Mouse (Mus musculus) heart, embryonic 14.5 days (tissue): ENCODE results near the gene Epha3. TPM values are rescaled to one million over a fixed set of nuclear protein-coding genes. Genes with fewer than 3 reads are reported as not detected.

Experiments
- ATAC-seq: fragments of 200-750 bp; cut with Nextera tagmentation; 2 replicates; pipeline ENCODE4 v1.8.0; 2017; ENCODE audit warnings: low read depth, moderate TSS enrichment; ENCODE audit not compliant: insufficient number of reproducible peaks, insufficient read depth, low FRiP score
- H3K27ac ChIP-seq, 2 experiments: fragments of 200-500 bp in 1 of 2; fragments of 300-500 bp in 1 of 2; sonication (generic) in 1 of 2; replicated peaks in 1 of 2; 2 replicates each; pipeline ENCODE4 v1.5.1; 2012 to 2014; ENCODE audit warnings: low read depth in 2 of 2, low read length in 2 of 2, control low read depth in 1 of 2, mild to moderate bottlenecking in 1 of 2, mixed read lengths in 1 of 2; ENCODE audit not compliant: control insufficient read depth in 1 of 2, insufficient read depth in 1 of 2
- H3K27me3 ChIP-seq: fragments of 300-500 bp; sonication (generic); 2 replicates; pipeline ENCODE4 v1.6.1; 2014; ENCODE audit warnings: mild to moderate bottlenecking, low read length, control low read depth; ENCODE audit not compliant: control insufficient read depth, insufficient read depth
- H3K36me3 ChIP-seq: fragments of 300-500 bp; sonication (generic); 2 replicates; pipeline ENCODE4 v1.6.1; 2014; ENCODE audit warnings: mild to moderate bottlenecking, control low read depth, low read length, mixed read lengths; ENCODE audit not compliant: control insufficient read depth, insufficient read depth
- H3K4me1 ChIP-seq, 2 experiments: fragments of 200-500 bp in 1 of 2; fragments of 300-500 bp in 1 of 2; sonication (generic) in 1 of 2; 2 replicates each; pipeline ENCODE4 v1.6.1; 2012 to 2014; ENCODE audit warnings: low read length in 2 of 2, control low read depth in 1 of 2, mixed read lengths in 1 of 2; ENCODE audit not compliant: control insufficient read depth in 2 of 2, insufficient read depth in 2 of 2
- H3K4me2 ChIP-seq: fragments of 300-500 bp; sonication (generic); 2 replicates; pipeline ENCODE4 v1.6.1; 2014; ENCODE audit warnings: mild to moderate bottlenecking, low read length
- H3K4me3 ChIP-seq, 2 experiments: fragments of 200-500 bp in 1 of 2; fragments of 300-500 bp in 1 of 2; sonication (generic) in 1 of 2; 2 replicates each; pipeline ENCODE4 v1.5.1; 2012 to 2014; ENCODE audit warnings: low read length in 2 of 2, mild to moderate bottlenecking in 2 of 2, control low read depth in 1 of 2, low read depth in 1 of 2, moderate library complexity in 1 of 2; ENCODE audit not compliant: control insufficient read depth in 1 of 2, insufficient read depth in 1 of 2
- H3K9ac ChIP-seq: fragments of 300-500 bp; sonication (generic); 2 replicates; pipeline ENCODE4 v1.6.1; 2014; ENCODE audit warnings: mild to moderate bottlenecking, low read length
- H3K9me3 ChIP-seq: fragments of 300-500 bp; sonication (generic); 2 replicates; pipeline ENCODE4 v1.6.1; 2016; ENCODE audit warnings: low read length, control low read depth; ENCODE audit not compliant: control insufficient read depth
- WGBS: fragments of 180-500 bp; shearing (Covaris S2); extraction: QIAGEN DNeasy Blood & Tissue Kit; methylation state at CpG from one replicate; pipeline ENCODE4 v1.1.7; 2014; 5-methylcytosine and 5-hydroxymethylcytosine counted together
- polyA plus RNA-seq: library from polyadenylated mRNA; unstranded; fragments of >200 nt; fragmentation: Nextera tagmentation; extraction: Ambion mirVana; gene quantifications from 2 replicates; pipeline ENCODE4 v1.2.1, GENCODE M21; 2014

The Epha3 gene
- polyA plus RNA-seq, 1 experiment from 2014 or later, result 8.1 TPM

GRCm38 (mm10) chr16:63556410-63557146 is 307.4 kb downstream of the Epha3 start:
- Histone ChIP-seq H3K27ac (no peak overlapping the region), H3K9ac (no peak overlapping the region), H3K4me3 (no peak overlapping the region), H3K9me3 (no peaks in the 10 kb centered on the region), H3K4me1 (no peaks in the 10 kb centered on the region), H3K27me3 (no peaks in the 10 kb centered on the region), H3K36me3 (no peaks in the 10 kb centered on the region), H3K4me2 (no peak overlapping the region)
- ATAC-seq, result no peak
- 75% methylated on average over 6 of the region's 6 CpGs for WGBS

- no peak overlapping the region for H3K9ac ChIP-seq
- no peaks in the 10 kb centered on the region for H3K36me3 ChIP-seq
- no peaks in the 10 kb centered on the region for H3K4me1 ChIP-seq
- no peak overlapping the region for H3K4me2 ChIP-seq
- no peaks in the 10 kb centered on the region for H3K27me3 ChIP-seq
- no peak for ATAC-seq
- H3K4me3 ChIP-seq, result no peak overlapping the region
- H3K27ac ChIP-seq, result no peak overlapping the region
- H3K9me3 ChIP-seq, result no peaks in the 10 kb centered on the region
- WGBS, result 84% methylated on average over 7 of the region's 7 CpGs
These were observed 311.4 kb downstream of the Epha3 start for GRCm38 (mm10) chr16:63552531-63552930.

GRCm38 (mm10) chr16:63539489-63539888 is 324.5 kb downstream of the Epha3 start:
- Histone ChIP-seq H3K36me3 (no peaks in the 10 kb centered on the region), H3K4me2 (no peak overlapping the region), H3K9ac (no peak overlapping the region), H3K27me3 (no peaks in the 10 kb centered on the region), H3K27ac (no peak overlapping the region), H3K4me1 (no peaks in the 10 kb centered on the region), H3K9me3 (no peaks in the 10 kb centered on the region), H3K4me3 (no peak overlapping the region)
- ATAC-seq, result no peak

- Histone ChIP-seq H3K27me3 (no peaks in the 10 kb centered on the region), H3K4me3 (no peak overlapping the region), H3K27ac (no peak overlapping the region), H3K9me3 (no peaks in the 10 kb centered on the region), H3K4me2 (no peak overlapping the region), H3K9ac (no peak overlapping the region), H3K36me3 (no peaks in the 10 kb centered on the region), H3K4me1 (no peaks in the 10 kb centered on the region)
- ATAC-seq, result no peak
- WGBS, result 53% methylated on average over 2 of the region's 2 CpGs
These were observed 335.2 kb downstream of the Epha3 start for GRCm38 (mm10) chr16:63528821-63529220.

- Histone ChIP-seq H3K9me3 (no peaks in the 10 kb centered on the region), H3K9ac (no peak overlapping the region), H3K4me1 (no peaks in the 10 kb centered on the region), H3K4me2 (no peak overlapping the region), H3K36me3 (no peaks in the 10 kb centered on the region), H3K4me3 (no peak overlapping the region), H3K27ac (no peak overlapping the region), H3K27me3 (no peaks in the 10 kb centered on the region)
- WGBS, result 88% methylated on average over 1 of the region's 1 CpGs
- no peak for ATAC-seq
These were observed 346.3 kb downstream of the Epha3 start for GRCm38 (mm10) chr16:63517636-63518035.

- Histone ChIP-seq H3K27ac (no peak overlapping the region), H3K9ac (no peak overlapping the region), H3K36me3 (no peaks in the 10 kb centered on the region), H3K4me3 (no peak overlapping the region), H3K4me1 (no peaks in the 10 kb centered on the region), H3K9me3 (no peaks in the 10 kb centered on the region), H3K4me2 (no peak overlapping the region), H3K27me3 (no peaks in the 10 kb centered on the region)
- no peak for ATAC-seq
- 42% methylated on average over 2 of the region's 2 CpGs for WGBS
These were observed 353.9 kb downstream of the Epha3 start for GRCm38 (mm10) chr16:63510069-63510468.

GRCm38 (mm10) chr16:63506437-63506836 is 357.5 kb downstream of the Epha3 start:
- no peak overlapping the region for H3K4me3 ChIP-seq
- no peak overlapping the region for H3K9ac ChIP-seq
- no peak for ATAC-seq
- no peaks in the 10 kb centered on the region for H3K36me3 ChIP-seq
- H3K9me3 ChIP-seq, result no peaks in the 10 kb centered on the region
- no peaks in the 10 kb centered on the region for H3K4me1 ChIP-seq
- H3K27ac ChIP-seq, result no peak overlapping the region
- no peaks in the 10 kb centered on the region for H3K27me3 ChIP-seq
- 75% methylated on average over 2 of the region's 2 CpGs for WGBS
- no peak overlapping the region for H3K4me2 ChIP-seq

- H3K9ac ChIP-seq, result no peak overlapping the region
- no peak overlapping the region for H3K4me3 ChIP-seq
- no peak overlapping the region for H3K4me2 ChIP-seq
- no peaks in the 10 kb centered on the region for H3K27me3 ChIP-seq
- H3K4me1 ChIP-seq, result no peaks in the 10 kb centered on the region
- no peaks in the 10 kb centered on the region for H3K36me3 ChIP-seq
- 81% methylated on average over 6 of the region's 6 CpGs for WGBS
- ATAC-seq, result no peak
- H3K9me3 ChIP-seq, result no peaks in the 10 kb centered on the region
- no peak overlapping the region for H3K27ac ChIP-seq
These were observed 362.5 kb downstream of the Epha3 start for GRCm38 (mm10) chr16:63501456-63501855.
